In genomic region chr4:150752151-150752550, GRCm38 (mm10) we compare ENCODE assay signal across 21 mouse cellular contexts.
A peak's percentile ranks its signal among the peaks of the same experiment; 100 is the strongest.
DNase-seq lines count a peak whose midpoint lies in the region; ATAC-seq and TF ChIP-seq lines count a peak whose summit lies in the region.
"Had no signal": no experiment of that assay in that cellular context is flagged by ENCODE, and none has a peak within 500 bp of the region (broad histone marks: within the 10 kb centered on the region; RNA-seq: fewer than 3 reads in every experiment).

No protein-coding gene starts in this region.

- intact Hi-C loops in gastrocnemius, adult 2 months (cut with DNase I) = no loop called here

- no peak overlapping the region for H3K4me2 ChIP-seq in stomach, embryonic 16.5 days (ENCODE audit: low read depth, low read length)
- H3K4me2 ChIP-seq in stomach, postnatal 0 days (replicated peaks; ENCODE audit: low read depth) = no peak overlapping the region
- H3K4me2 ChIP-seq: forebrain, embryonic 12.5 days; hindbrain, embryonic 13.5 days; intestine, embryonic 15.5 days had no signal

- H3K4me3 ChIP-seq in gastrocnemius, adult 2 months = no peak overlapping the region
- no peak overlapping the region for H3K4me3 ChIP-seq in stomach, embryonic 16.5 days (replicated peaks; ENCODE audit: low read length)
- no peak overlapping the region for H3K4me3 ChIP-seq in stomach, postnatal 0 days (ENCODE audit: low read depth, low read length)
- H3K4me3 ChIP-seq: embryonic facial prominence, embryonic 10.5 days; forebrain, embryonic 12.5 days; hindbrain, embryonic 13.5 days; intestine, embryonic 15.5 days had no signal

- no peak for TF ChIP-seq EP300 in stomach, postnatal 0 days (optimal IDR thresholded peaks at IDR 0.05)

- no peaks in the 10 kb centered on the region for H3K9me3 ChIP-seq in stomach, embryonic 16.5 days (replicated peaks; ENCODE audit: control insufficient read depth, low read length)
- no peaks in the 10 kb centered on the region for H3K9me3 ChIP-seq in stomach, postnatal 0 days (ENCODE audit: control insufficient read depth, low read length)
- H3K9me3 ChIP-seq: forebrain, embryonic 12.5 days; hindbrain, embryonic 13.5 days; intestine, embryonic 15.5 days had no signal

- WGBS in stomach, embryonic 16.5 days = 75% methylated on average over 8 of the region's 8 CpGs
- WGBS in stomach, postnatal 0 days = 72% methylated on average over 8 of the region's 8 CpGs

- H3K4me1 ChIP-seq in stomach, embryonic 16.5 days (ENCODE audit: control insufficient read depth, insufficient read depth, low read length) = peaks cover 16% of the 10 kb centered on the region; the same call in 1 of the 2 replicates
- H3K4me1 ChIP-seq in stomach, postnatal 0 days (replicated peaks; ENCODE audit: control insufficient read depth, insufficient read depth) = no peaks in the 10 kb centered on the region

- H3K27me3 ChIP-seq in stomach, embryonic 16.5 days (ENCODE audit: control insufficient read depth, insufficient read depth, low read length) = no peaks in the 10 kb centered on the region
- no peaks in the 10 kb centered on the region for H3K27me3 ChIP-seq in stomach, postnatal 0 days (ENCODE audit: control insufficient read depth, insufficient read depth, low read length)
- H3K27me3 ChIP-seq: hindbrain, embryonic 13.5 days; intestine, embryonic 15.5 days; Patski had no signal

- H3K9ac ChIP-seq in stomach, embryonic 16.5 days (ENCODE audit: low read length) = peak overlapping the region; percentile 12; the same call in 1 of the 2 replicates
- no peak overlapping the region for H3K9ac ChIP-seq in stomach, postnatal 0 days (ENCODE audit: low read length)
- H3K9ac ChIP-seq: forebrain, embryonic 12.5 days; hindbrain, embryonic 13.5 days; intestine, embryonic 15.5 days had no signal

- H3K36me3 ChIP-seq in stomach, embryonic 16.5 days (ENCODE audit: control insufficient read depth, insufficient read depth, low read length) = no peaks in the 10 kb centered on the region
- H3K36me3 ChIP-seq in stomach, postnatal 0 days (ENCODE audit: control insufficient read depth, insufficient read depth, low read length) = no peaks in the 10 kb centered on the region
- H3K36me3 ChIP-seq: embryonic facial prominence, embryonic 10.5 days; forebrain, embryonic 12.5 days; hindbrain, embryonic 13.5 days; intestine, embryonic 15.5 days had no signal

- no peak for TF ChIP-seq CTCF in gastrocnemius, adult 2 months (IDR thresholded peaks at IDR 0.05)
- TF ChIP-seq CTCF in stomach, postnatal 0 days (IDR thresholded peaks at IDR 0.05; ENCODE audit: low read depth) = no peak

- H3K27ac ChIP-seq in gastrocnemius, adult 2 months = peak overlapping the region; percentile 46; the same call in 1 of the 2 replicates
- peak overlapping the region; percentile 1; the same call in 1 of the 2 replicates for H3K27ac ChIP-seq in stomach, embryonic 16.5 days (ENCODE audit: low read length)
- H3K27ac ChIP-seq in stomach, postnatal 0 days (replicated peaks) = no peak overlapping the region
- H3K27ac ChIP-seq: forebrain, embryonic 12.5 days; hindbrain, embryonic 13.5 days; intestine, embryonic 15.5 days had no signal

- DNase-seq in adrenal gland, adult (ENCODE audit: inconsistent age in 2 of 2, low spot score in 1 of 2) = peak; percentile 50 to 70
- DNase-seq in adrenal gland, adult 18-20 months (ENCODE audit: low spot score in 2 of 2) = no peak
- no peak for DNase-seq in gastrocnemius, adult 2 months
- no peak for DNase-seq in gastrocnemius, postnatal 4 days (ENCODE audit: low spot score in 2 of 2)
- DNase-seq in stomach, postnatal 0 days (ENCODE audit: low spot score) = no peak
- DNase-seq in left cerebral cortex, adult 8-10 months (ENCODE audit: low spot score in 2 of 2) = no peak
- DNase-seq: cerebellum, adult 2 months; cerebellum, postnatal 10 days; gastrocnemius, postnatal 14 days; heart, postnatal 10 days; heart, postnatal 4 days; kidney, adult 18-20 months had no signal

- no peak for ATAC-seq in stomach, embryonic 16.5 days (ENCODE audit: insufficient read depth, low FRiP score)
- no peak for ATAC-seq in stomach, postnatal 0 days (ENCODE audit: low FRiP score, low TSS enrichment)
- ATAC-seq in erythroblast, adult 5-6 weeks (replicated peaks; ENCODE audit: low FRiP score, poor library complexity, severe bottlenecking) = no peak
- ATAC-seq: activated CD4-positive, CD25-positive, alpha-beta regulatory T cell, adult 4 months; forebrain, embryonic 16.5 days; intestine, embryonic 15.5 days; Patski had no signal

Comparison
In these comparisons a context has a peak if more than half of its experiments do, and no peak if none do; other contexts are left out.
1. DNase-seq: peak in adrenal gland, adult (2 of 2); none in adrenal gland, adult 18-20 months (0 of 2), gastrocnemius, adult 2 months (single experiment), gastrocnemius, postnatal 4 days (0 of 2), stomach, postnatal 0 days (single experiment) and left cerebral cortex, adult 8-10 months (0 of 2).